Mouse (Mus musculus) heart, embryonic 12.5 days (tissue): ENCODE results near the gene Olfr124. TPM values are rescaled to one million over a fixed set of nuclear protein-coding genes. Genes with fewer than 3 reads are reported as not detected.

Experiments
- ATAC-seq: fragments of 200-750 bp; cut with Nextera tagmentation; 2 replicates; pipeline ENCODE4 v1.8.0; 2017; ENCODE audit warnings: moderate TSS enrichment, moderate library complexity; ENCODE audit not compliant: insufficient number of reproducible peaks, low FRiP score
- H3K27ac ChIP-seq: fragments of 300-500 bp; sonication (generic); 2 replicates; pipeline ENCODE4 v1.5.1; 2016; ENCODE audit warnings: mild to moderate bottlenecking, moderate library complexity; ENCODE audit not compliant: poor library complexity, severe bottlenecking
- H3K27me3 ChIP-seq: fragments of 300-500 bp; sonication (generic); replicated peaks from 2 replicates; pipeline ENCODE4 v1.6.1; 2016; ENCODE audit warnings: mild to moderate bottlenecking, moderate library complexity
- H3K36me3 ChIP-seq: fragments of 300-500 bp; sonication (generic); 2 replicates; pipeline ENCODE4 v1.6.1; 2016; ENCODE audit warnings: mild to moderate bottlenecking, moderate library complexity
- H3K4me1 ChIP-seq: fragments of 300-500 bp; sonication (generic); replicated peaks from 2 replicates; pipeline ENCODE4 v1.6.1; 2016; ENCODE audit warnings: mild to moderate bottlenecking
- H3K4me2 ChIP-seq: fragments of 300-500 bp; sonication (generic); 2 replicates; pipeline ENCODE4 v1.6.1; 2016; ENCODE audit warnings: mild to moderate bottlenecking, moderate library complexity
- H3K4me3 ChIP-seq: fragments of 300-500 bp; sonication (generic); 2 replicates; pipeline ENCODE4 v1.5.1; 2016; ENCODE audit warnings: mild to moderate bottlenecking
- H3K9ac ChIP-seq: fragments of 300-500 bp; sonication (generic); 2 replicates; pipeline ENCODE4 v1.6.1; 2016; ENCODE audit warnings: mild to moderate bottlenecking, moderate library complexity
- H3K9me3 ChIP-seq: fragments of 300-500 bp; sonication (generic); replicated peaks from 2 replicates; pipeline ENCODE4 v1.6.1; 2016; ENCODE audit warnings: mild to moderate bottlenecking, moderate library complexity
- WGBS: fragments of 180-500 bp; shearing (Covaris S2); methylation state at CpG from one replicate; pipeline ENCODE4 v1.1.7; 2016; 5-methylcytosine and 5-hydroxymethylcytosine counted together
- polyA plus RNA-seq: library from polyadenylated mRNA; unstranded; fragments of >200 nt; fragmentation: Nextera tagmentation; extraction: Ambion mirVana; gene quantifications from 2 replicates; pipeline ENCODE4 v1.2.1, GENCODE M21; 2016

Olfr124 gene
- polyA plus RNA-seq, result not detected in 2 replicates

DNA sequence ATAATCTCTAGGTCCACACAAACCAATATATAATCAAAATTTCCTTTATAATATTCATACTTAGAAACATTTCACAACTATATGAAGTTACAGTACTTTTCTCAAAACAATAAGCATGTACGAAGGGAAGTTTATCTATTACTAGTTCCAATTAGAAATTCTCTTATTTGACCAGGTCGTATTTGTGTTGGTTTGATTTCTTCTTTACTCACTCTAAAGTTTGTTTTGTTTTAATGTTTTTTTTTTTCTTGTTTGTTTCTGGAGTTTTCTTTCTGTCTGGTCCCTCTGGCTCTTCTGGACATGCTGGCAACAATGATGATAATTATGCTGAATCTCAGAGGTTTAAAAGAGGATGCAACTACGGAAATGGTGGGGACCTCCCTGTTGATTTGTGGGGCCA is at the start of gene Olfr124:
Gene Olfr124 (plus strand): TSS at position 301 of the 400 bp plus-strand sequence.
- no peak within 1 kb of the TSS for H3K4me2 ChIP-seq
- H3K9me3 ChIP-seq, result peaks cover 4% of the 10 kb centered on the region
- H3K27me3 ChIP-seq, result no peaks in the 10 kb centered on the region
- no peaks in the 10 kb centered on the region for H3K4me1 ChIP-seq
- 77% methylated on average over 3 of the region's 3 CpGs for WGBS
- no peaks in the 10 kb centered on the region for H3K36me3 ChIP-seq
- no peak within 1 kb of the TSS for H3K4me3 ChIP-seq
- no peak within 1 kb of the TSS for H3K9ac ChIP-seq
- H3K27ac ChIP-seq, result no peak within 1 kb of the TSS
- ATAC-seq, result no peak

DNA sequence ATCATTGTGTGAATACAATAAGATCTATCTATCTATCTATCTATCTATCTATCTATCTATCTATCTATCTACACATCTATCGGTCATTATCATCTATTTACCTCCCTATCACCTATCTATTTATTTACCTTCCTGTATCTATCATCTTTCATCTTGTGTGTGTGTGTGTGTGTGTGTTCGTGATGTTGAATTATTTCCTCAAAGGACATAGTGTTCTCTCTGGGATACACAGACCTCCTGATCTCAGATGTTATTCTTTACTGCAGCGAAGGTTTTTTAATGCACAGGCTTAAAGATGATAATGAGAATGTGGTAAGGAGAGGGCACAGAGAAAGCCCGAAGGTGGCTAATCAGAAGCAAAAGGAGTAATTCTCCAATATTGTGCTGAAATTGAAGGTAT is 31.4 kb upstream of the Olfr124 start, which contains the start of gene Olfr122:
Gene Olfr122 (plus strand): TSS at position 301 of the 400 bp plus-strand sequence.
- 0 out of 2 replicates have a peak, but pooled peaks cover 3% of the 10 kb centered on the region for H3K9me3 ChIP-seq
- H3K27ac ChIP-seq, result no peak within 1 kb of the TSS
- 73% methylated on average over 4 of the region's 4 CpGs for WGBS
- no peaks in the 10 kb centered on the region for H3K36me3 ChIP-seq
- no peak within 1 kb of the TSS for H3K4me3 ChIP-seq
- H3K4me1 ChIP-seq, result no peaks in the 10 kb centered on the region
- H3K4me2 ChIP-seq, result no peak within 1 kb of the TSS
- no peaks in the 10 kb centered on the region for H3K27me3 ChIP-seq
- no peak within 1 kb of the TSS for H3K9ac ChIP-seq
- ATAC-seq, result no peak

DNA sequence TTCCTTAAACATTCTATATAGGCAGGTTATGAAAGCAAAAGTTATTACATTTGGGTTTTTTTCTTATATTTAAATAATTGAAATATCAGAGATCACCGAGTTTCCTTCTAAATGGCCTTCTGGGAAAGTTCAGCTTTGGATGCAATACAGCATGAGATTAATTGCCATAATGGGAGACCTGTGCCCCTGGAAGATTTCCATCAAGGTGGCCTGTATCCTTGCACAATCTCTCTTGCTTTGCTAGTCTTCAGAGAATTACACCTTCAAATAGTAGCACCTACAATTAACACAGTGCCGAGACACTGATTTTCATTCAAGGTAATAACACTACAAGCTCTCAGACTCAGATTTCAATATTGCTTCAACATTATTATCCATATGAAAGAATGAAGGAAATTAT is 6.5 kb upstream of the Olfr124 start, which contains the start of gene Olfr123:
Gene Olfr123 (plus strand): TSS at position 301 of the 400 bp plus-strand sequence.
- Histone ChIP-seq H3K4me2 (no peak within 1 kb of the TSS), H3K9me3 (peaks cover 4% of the 10 kb centered on the region), H3K27me3 (no peaks in the 10 kb centered on the region), H3K27ac (no peak within 1 kb of the TSS), H3K4me3 (no peak within 1 kb of the TSS), H3K36me3 (no peaks in the 10 kb centered on the region), H3K4me1 (no peaks in the 10 kb centered on the region), H3K9ac (no peak within 1 kb of the TSS)
- 72% methylated on average over 2 of the region's 2 CpGs for WGBS
- no peak for ATAC-seq

DNA sequence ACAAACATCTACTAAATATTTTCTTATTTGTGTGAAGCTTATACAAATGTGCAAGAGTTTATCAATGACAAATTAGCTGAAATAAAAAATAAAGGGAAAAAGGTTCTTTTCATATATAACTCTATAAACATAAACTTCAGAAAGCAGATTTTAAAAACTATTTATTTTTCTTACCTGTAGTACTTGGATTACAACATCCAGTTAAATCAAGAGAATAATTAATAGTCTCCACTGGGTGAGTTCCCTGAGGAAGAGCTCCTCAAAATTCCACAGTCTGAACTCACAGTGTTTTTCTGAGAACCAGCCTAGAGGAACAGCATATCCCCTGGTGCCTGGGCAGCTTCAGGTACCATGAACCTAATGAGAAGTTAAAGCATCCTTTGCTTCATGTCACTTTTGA is 33.0 kb downstream of the Olfr124 start, which contains the start of gene Olfr125:
Gene Olfr125 (plus strand): TSS at position 301 of the 400 bp plus-strand sequence.
- ATAC-seq, result no peak
- Histone ChIP-seq H3K27ac (no peak within 1 kb of the TSS), H3K9me3 (no peaks in the 10 kb centered on the region), H3K4me3 (no peak within 1 kb of the TSS), H3K9ac (no peak within 1 kb of the TSS), H3K4me2 (no peak within 1 kb of the TSS), H3K4me1 (no peaks in the 10 kb centered on the region), H3K27me3 (no peaks in the 10 kb centered on the region), H3K36me3 (no peaks in the 10 kb centered on the region)

DNA sequence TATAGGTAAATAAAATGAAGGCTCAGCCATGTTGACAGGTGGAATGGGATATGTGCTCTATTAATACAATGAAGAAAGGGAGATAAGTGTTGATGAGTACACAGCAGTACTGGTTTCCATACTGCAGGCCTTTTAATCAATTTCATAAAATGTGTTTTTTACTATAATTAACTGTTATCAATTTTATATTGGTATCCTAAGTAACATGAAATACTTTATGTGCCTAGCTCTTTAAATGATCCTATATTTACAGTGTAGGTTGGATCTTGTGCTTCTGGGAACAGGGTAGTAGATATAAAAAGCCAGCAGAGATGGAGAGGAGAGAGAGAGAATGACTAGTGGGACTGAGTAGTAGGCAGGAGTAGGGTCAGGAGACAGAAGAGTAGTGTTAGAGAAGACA is 47.5 kb downstream of the Olfr124 start, which contains the start of gene Olfr126:
Gene Olfr126 (plus strand): TSS at position 301 of the 400 bp plus-strand sequence.
- H3K27ac ChIP-seq, result no peak within 1 kb of the TSS
- H3K4me3 ChIP-seq, result no peak within 1 kb of the TSS
- H3K4me1 ChIP-seq, result no peaks in the 10 kb centered on the region
- no peaks in the 10 kb centered on the region for H3K36me3 ChIP-seq
- no peak for ATAC-seq
- H3K27me3 ChIP-seq, result no peaks in the 10 kb centered on the region
- H3K9ac ChIP-seq, result no peak within 1 kb of the TSS
- no peaks in the 10 kb centered on the region for H3K9me3 ChIP-seq
- no peak within 1 kb of the TSS for H3K4me2 ChIP-seq

Other genes with a start within 250 kb of the Olfr124 start
- gene Olfr112, start 230.4 kb upstream of the Olfr124 start, polyA plus RNA-seq, result not detected in 2 replicates
- not detected in 2 replicates for gene Olfr113, start 222.2 kb upstream of the Olfr124 start, polyA plus RNA-seq
- not detected in 2 replicates for gene Olfr114, start 207.1 kb upstream of the Olfr124 start, polyA plus RNA-seq
- gene Olfr115, start 172.8 kb upstream of the Olfr124 start, polyA plus RNA-seq, result not detected in 2 replicates
- not detected in 2 replicates for gene Olfr116, start 172.7 kb upstream of the Olfr124 start, polyA plus RNA-seq
- gene Olfr117, start 136.1 kb upstream of the Olfr124 start, polyA plus RNA-seq, result not detected in 2 replicates
- gene Olfr118, start 132.9 kb upstream of the Olfr124 start, polyA plus RNA-seq, result not detected in 2 replicates
- not detected in 2 replicates for gene Olfr119, start 103.3 kb upstream of the Olfr124 start, polyA plus RNA-seq
- not detected in 2 replicates for gene Olfr120, start 78.1 kb upstream of the Olfr124 start, polyA plus RNA-seq
- not detected in 2 replicates for gene Olfr121, start 51.0 kb upstream of the Olfr124 start, polyA plus RNA-seq
- not detected in 2 replicates for gene Olfr122, start 31.3 kb upstream of the Olfr124 start, polyA plus RNA-seq
- not detected in 2 replicates for gene Olfr123, start 6.4 kb upstream of the Olfr124 start, polyA plus RNA-seq
- not detected in 2 replicates for gene Olfr125, start 33.1 kb downstream of the Olfr124 start, polyA plus RNA-seq
- not detected in 2 replicates for gene Olfr126, start 47.6 kb downstream of the Olfr124 start, polyA plus RNA-seq
- gene Olfr127, start 100.5 kb downstream of the Olfr124 start, polyA plus RNA-seq, result not detected in 2 replicates
- not detected in 2 replicates for gene Olfr128, start 120.7 kb downstream of the Olfr124 start, polyA plus RNA-seq
- gene Olfr761, start 153.2 kb downstream of the Olfr124 start, polyA plus RNA-seq, result not detected in 2 replicates